Mouse (Mus musculus) midbrain, embryonic 11.5 days (tissue): ENCODE measurements around the gene Gipc3. TPM values are rescaled to one million over a fixed set of nuclear protein-coding genes. Genes with fewer than 3 reads are reported as not detected.

Source experiments
- ATAC-seq: fragments of 200-750 bp; cut with Nextera tagmentation; 2 replicates; pipeline ENCODE4 v1.8.0; 2017; ENCODE audit warnings: moderate TSS enrichment, moderate library complexity; ENCODE audit not compliant: low FRiP score
- DNase-seq: peaks from one replicate; pipeline ENCODE4 v3.0.0; 2015; ENCODE audit warnings: low spot score; ENCODE audit errors: missing footprints
- H3K27ac ChIP-seq: fragments of 300-500 bp; sonication (generic); 2 replicates; pipeline ENCODE4 v1.5.1; 2014; ENCODE audit warnings: low read depth, low read length
- H3K27me3 ChIP-seq: fragments of 300-500 bp; sonication (generic); 2 replicates; pipeline ENCODE4 v1.6.1; 2014; ENCODE audit warnings: mild to moderate bottlenecking, low read length, moderate library complexity, mixed read lengths; ENCODE audit not compliant: control insufficient read depth, insufficient read depth
- H3K36me3 ChIP-seq: fragments of 300-500 bp; sonication (generic); 2 replicates; pipeline ENCODE4 v1.6.1; 2014; ENCODE audit warnings: mild to moderate bottlenecking, low read length, moderate library complexity, mixed read lengths; ENCODE audit not compliant: control insufficient read depth, insufficient read depth
- H3K4me1 ChIP-seq: fragments of 300-500 bp; sonication (generic); 2 replicates; pipeline ENCODE4 v1.6.1; 2014; ENCODE audit warnings: low read length; ENCODE audit not compliant: control insufficient read depth, insufficient read depth
- H3K4me2 ChIP-seq: fragments of 300-500 bp; sonication (generic); 2 replicates; pipeline ENCODE4 v1.6.1; 2014; ENCODE audit warnings: mild to moderate bottlenecking, moderate library complexity
- H3K4me3 ChIP-seq: fragments of 300-500 bp; sonication (generic); 2 replicates; pipeline ENCODE4 v1.5.1; 2014; ENCODE audit warnings: low read depth, low read length
- H3K9ac ChIP-seq: fragments of 300-500 bp; sonication (generic); 2 replicates; pipeline ENCODE4 v1.6.1; 2014; ENCODE audit warnings: low read length
- H3K9me3 ChIP-seq: fragments of 300-500 bp; sonication (generic); 2 replicates; pipeline ENCODE4 v1.6.1; 2016; ENCODE audit warnings: low read length; ENCODE audit not compliant: control insufficient read depth
- WGBS: fragments of 180-500 bp; shearing (Covaris S2); extraction: QIAGEN DNeasy Blood & Tissue Kit; methylation state at CpG from one replicate; pipeline ENCODE4 v1.1.7; 2014; 5-methylcytosine and 5-hydroxymethylcytosine counted together
- polyA plus RNA-seq: library from polyadenylated mRNA; unstranded; fragments of >200 nt; fragmentation: Nextera tagmentation; extraction: Ambion mirVana; gene quantifications from 2 replicates; pipeline ENCODE4 v1.2.1, GENCODE M21; 2014

Gipc3 gene
- polyA plus RNA-seq, 1 experiment from 2014 or later = 0.04 TPM

- no peak within 1 kb of the TSS for H3K27ac ChIP-seq
- no peak within 1 kb of the TSS for H3K4me2 ChIP-seq
- no peak within 1 kb of the TSS for H3K4me3 ChIP-seq
- no peak for DNase-seq
- peaks cover 9% of the 10 kb centered on the region for H3K27me3 ChIP-seq
- H3K9ac ChIP-seq = 0 out of 2 replicates have a peak within 1 kb of the TSS, but pooled peaks have one; percentile 7
- peaks cover 33% of the 10 kb centered on the region for H3K36me3 ChIP-seq
- ATAC-seq = no peak
- no peaks in the 10 kb centered on the region for H3K4me1 ChIP-seq
- WGBS = 10% methylated on average over 10 of the region's 10 CpGs
- no peaks in the 10 kb centered on the region for H3K9me3 ChIP-seq
Observed at GRCm38 (mm10) chr10:81328386-81328785, 14.7 kb downstream of the Gipc3 start, which contains the start of gene Tbxa2r. Tbxa2r (plus strand) TSS chr10:81328731.

- H3K4me1 ChIP-seq = no peaks in the 10 kb centered on the region
- no peak overlapping the region for H3K4me3 ChIP-seq
- no peak overlapping the region for H3K27ac ChIP-seq
Observed at GRCm38 (mm10) chr10:81327959-81328358, 15.1 kb downstream of the Gipc3 start.

GRCm38 (mm10) chr10:81326858-81327257 is 16.2 kb downstream of the Gipc3 start:
- ATAC-seq (no peak), DNase-seq (no peak)
- Histone ChIP-seq H3K4me3 (no peak overlapping the region), H3K4me1 (peaks cover 4% of the 10 kb centered on the region), H3K27me3 (no peaks in the 10 kb centered on the region), H3K36me3 (peaks cover 42% of the 10 kb centered on the region), H3K9ac (no peak overlapping the region), H3K27ac (no peak overlapping the region), H3K9me3 (no peaks in the 10 kb centered on the region), H3K4me2 (no peak overlapping the region)
- 84% methylated on average over 5 of the region's 6 CpGs for WGBS

More at GRCm38 (mm10) chr10:81327959-81328358, 15.1 kb downstream of the Gipc3 start:
- H3K27me3 ChIP-seq = peaks cover 9% of the 10 kb centered on the region
- DNase-seq = no peak
- 42% methylated on average over 2 of the region's 2 CpGs for WGBS
- 0 out of 2 replicates have a peak overlapping the region, but pooled peaks have one; percentile 7 for H3K9ac ChIP-seq
- H3K9me3 ChIP-seq = no peaks in the 10 kb centered on the region
- no peak overlapping the region for H3K4me2 ChIP-seq
- H3K36me3 ChIP-seq = peaks cover 36% of the 10 kb centered on the region
- ATAC-seq = no peak

DNA sequence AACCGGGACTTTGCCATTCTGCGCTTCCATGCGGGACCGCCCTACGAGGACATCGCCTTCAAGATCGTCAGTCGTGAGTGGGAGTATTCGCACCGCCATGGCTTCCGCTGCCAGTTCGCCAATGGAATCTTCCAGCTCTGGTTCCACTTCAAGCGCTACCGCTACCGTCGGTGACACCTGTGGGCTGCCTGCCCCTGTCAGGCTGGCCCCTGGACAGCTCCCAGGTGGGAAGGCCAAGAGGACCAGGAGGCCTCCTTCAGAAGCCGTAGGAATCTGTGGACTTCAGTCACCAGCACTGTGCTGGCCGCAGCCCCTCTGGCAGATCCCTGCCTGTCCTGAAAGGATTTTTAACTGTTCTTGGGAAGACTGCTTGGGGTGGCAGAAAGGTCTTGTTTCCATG is 17.3 kb downstream of the Gipc3 start:
- no peaks in the 10 kb centered on the region for H3K9me3 ChIP-seq
- no peak overlapping the region for H3K4me3 ChIP-seq
- ATAC-seq = no peak
- WGBS = 96% methylated on average over 18 of the region's 18 CpGs
- no peak overlapping the region for H3K4me2 ChIP-seq
- peaks cover 8% of the 10 kb centered on the region for H3K4me1 ChIP-seq
- no peaks in the 10 kb centered on the region for H3K27me3 ChIP-seq
- H3K36me3 ChIP-seq = peaks cover 42% of the 10 kb centered on the region
- DNase-seq = no peak
- no peak overlapping the region for H3K9ac ChIP-seq
- H3K27ac ChIP-seq = no peak overlapping the region

- H3K4me2 ChIP-seq = no peak overlapping the region
- H3K27ac ChIP-seq = no peak overlapping the region
- WGBS = 94% methylated on average over 21 of the region's 21 CpGs
- H3K9ac ChIP-seq = no peak overlapping the region
- H3K36me3 ChIP-seq = peaks cover 42% of the 10 kb centered on the region
- peaks cover 8% of the 10 kb centered on the region for H3K4me1 ChIP-seq
- no peak for ATAC-seq
- no peak overlapping the region for H3K4me3 ChIP-seq
- no peak for DNase-seq
- H3K27me3 ChIP-seq = no peaks in the 10 kb centered on the region
- H3K9me3 ChIP-seq = no peaks in the 10 kb centered on the region
Observed at GRCm38 (mm10) chr10:81325176-81325575, 17.9 kb downstream of the Gipc3 start.

DNA sequence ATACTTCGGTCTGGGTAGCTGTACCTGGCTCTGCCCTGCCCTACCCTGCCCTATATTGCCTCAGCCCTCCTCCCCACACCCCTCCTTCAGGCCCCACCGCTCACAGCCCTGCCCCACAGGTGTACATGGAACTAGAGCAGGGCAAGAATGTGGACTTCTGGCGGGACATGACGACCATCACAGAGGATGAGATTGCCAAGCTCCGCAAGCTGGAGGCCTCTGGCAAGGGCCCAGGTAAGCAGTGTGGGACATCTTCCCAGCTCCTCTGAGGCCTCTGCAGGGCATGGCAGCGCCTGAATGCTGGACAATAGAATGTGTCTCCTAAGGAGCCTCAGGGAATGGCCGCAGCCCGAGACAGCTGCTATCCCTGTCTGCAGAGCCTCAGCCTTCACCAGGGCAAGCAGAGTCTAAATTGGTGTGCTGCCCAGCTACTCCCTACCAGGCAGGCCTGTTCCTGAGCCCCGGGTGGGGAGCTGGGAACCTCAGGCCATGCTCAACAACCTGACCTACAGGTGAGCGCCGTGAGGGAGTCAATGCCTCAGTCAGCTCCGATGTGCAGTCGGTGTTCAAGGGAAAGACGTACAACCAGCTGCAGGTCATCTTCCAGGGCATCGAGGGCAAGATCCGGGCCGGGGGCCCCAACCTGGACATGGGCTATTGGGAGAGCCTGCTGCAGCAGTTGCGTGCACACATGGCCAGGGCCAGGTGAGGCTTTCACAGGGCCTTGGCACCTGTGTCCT is 19.1 kb downstream of the Gipc3 start:
- Histone ChIP-seq H3K9me3 (no peaks in the 10 kb centered on the region), H3K4me2 (no peak overlapping the region), H3K4me3 (no peak overlapping the region), H3K27ac (no peak overlapping the region), H3K36me3 (peaks cover 42% of the 10 kb centered on the region), H3K27me3 (no peaks in the 10 kb centered on the region), H3K4me1 (peaks cover 18% of the 10 kb centered on the region), H3K9ac (no peak overlapping the region)
- ATAC-seq (no peak), DNase-seq (no peak)
- WGBS = 96% methylated on average over 18 of the region's 18 CpGs

DNA sequence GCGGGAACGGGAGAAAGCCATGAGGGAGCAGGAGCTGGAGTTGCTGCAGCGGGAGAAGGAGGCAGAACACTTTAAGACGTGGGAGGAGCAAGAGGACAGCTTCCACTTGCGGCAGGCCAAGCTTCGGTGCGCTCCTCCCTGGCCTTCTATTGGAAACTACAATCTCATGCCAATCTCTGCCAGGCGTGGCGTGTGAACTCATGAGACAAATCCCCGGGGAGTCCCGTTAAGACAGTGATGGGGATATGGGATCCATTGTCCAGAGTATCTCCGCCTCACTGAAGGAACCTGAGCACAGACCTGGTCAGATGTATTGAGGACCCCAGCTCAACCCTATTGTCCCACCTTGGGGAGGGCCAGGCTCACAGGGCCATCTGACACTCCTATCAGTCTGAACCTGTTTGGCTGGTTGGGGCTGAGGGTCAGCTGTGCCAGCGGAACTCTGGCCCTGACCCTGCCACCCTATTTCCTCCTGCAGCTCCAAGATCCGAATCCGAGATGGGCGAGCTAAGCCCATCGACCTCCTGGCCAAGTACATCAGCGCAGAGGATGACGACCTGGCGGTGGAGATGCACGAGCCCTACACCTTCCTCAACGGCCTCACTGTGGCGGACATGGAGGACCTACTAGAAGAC is 19.8 kb downstream of the Gipc3 start:
- no peak overlapping the region for H3K27ac ChIP-seq
- peaks cover 42% of the 10 kb centered on the region for H3K36me3 ChIP-seq
- no peak overlapping the region for H3K4me2 ChIP-seq
- 95% methylated on average over 23 of the region's 23 CpGs for WGBS
- H3K4me3 ChIP-seq = no peak overlapping the region
- H3K27me3 ChIP-seq = no peaks in the 10 kb centered on the region
- ATAC-seq = no peak
- H3K4me1 ChIP-seq = peaks cover 18% of the 10 kb centered on the region
- no peaks in the 10 kb centered on the region for H3K9me3 ChIP-seq
- H3K9ac ChIP-seq = no peak overlapping the region
- no peak for DNase-seq

GRCm38 (mm10) chr10:81322444-81322843 is 20.6 kb downstream of the Gipc3 start:
- no peaks in the 10 kb centered on the region for H3K27me3 ChIP-seq
- H3K36me3 ChIP-seq = peaks cover 44% of the 10 kb centered on the region
- H3K9me3 ChIP-seq = no peaks in the 10 kb centered on the region
- no peak overlapping the region for H3K27ac ChIP-seq
- no peak overlapping the region for H3K4me2 ChIP-seq
- peaks cover 18% of the 10 kb centered on the region for H3K4me1 ChIP-seq
- H3K4me3 ChIP-seq = no peak overlapping the region
- WGBS = 95% methylated on average over 27 of the region's 27 CpGs
- no peak overlapping the region for H3K9ac ChIP-seq
- ATAC-seq (no peak), DNase-seq (no peak)

GRCm38 (mm10) chr10:81321436-81321835 is 21.6 kb downstream of the Gipc3 start:
- H3K27me3 ChIP-seq = no peaks in the 10 kb centered on the region; the same call in 1 of the 2 replicates
- ATAC-seq (no peak; the same call in 1 of the 2 replicates), DNase-seq (no peak)
- peak overlapping the region; percentile 79 for H3K27ac ChIP-seq
- peak overlapping the region; percentile 94 for H3K4me3 ChIP-seq
- peaks cover 41% of the 10 kb centered on the region for H3K36me3 ChIP-seq
- no peaks in the 10 kb centered on the region for H3K9me3 ChIP-seq
- peak overlapping the region; percentile 86 for H3K9ac ChIP-seq
- WGBS = 3% methylated on average over 20 of the region's 20 CpGs
- H3K4me2 ChIP-seq = peak overlapping the region; percentile 83
- H3K4me1 ChIP-seq = peaks cover 26% of the 10 kb centered on the region
